Mouse (Mus musculus): ENCODE data around the gene Slc39a3. TPM values are rescaled to one million over a fixed set of nuclear protein-coding genes. Genes with fewer than 3 reads are reported as not detected.
"Not testable (repeated sequence)": the region's sequence is repeated elsewhere in the genome, so short reads cannot be mapped to it uniquely, and the experiment has no call there.

Slc39a3 gene
- polyA plus RNA-seq, 1 experiment from 2014 or later: 48.3 TPM

DNA sequence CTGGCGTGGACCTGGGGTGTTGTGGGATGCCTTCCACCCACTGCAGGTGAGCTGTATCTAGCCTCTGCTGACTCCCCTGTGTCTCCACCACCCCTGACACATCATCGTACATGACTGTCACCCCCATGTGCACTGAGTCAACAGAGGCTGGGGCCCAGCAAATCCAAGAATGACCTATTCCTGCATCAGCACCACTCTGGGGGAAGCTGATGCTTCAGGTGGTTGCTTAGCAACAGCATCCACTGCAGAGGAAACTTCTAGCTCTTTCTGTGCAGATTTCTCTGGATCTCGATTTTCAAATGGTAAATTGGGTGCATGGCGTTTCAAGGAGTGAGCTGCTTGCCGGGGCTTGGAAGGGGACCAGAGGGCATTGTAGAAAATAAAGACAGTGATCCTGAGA is 44.0 kb downstream of the Slc39a3 start:
- no peak for ATAC-seq
- WGBS: 49% methylated on average over 5 of the region's 5 CpGs

DNA sequence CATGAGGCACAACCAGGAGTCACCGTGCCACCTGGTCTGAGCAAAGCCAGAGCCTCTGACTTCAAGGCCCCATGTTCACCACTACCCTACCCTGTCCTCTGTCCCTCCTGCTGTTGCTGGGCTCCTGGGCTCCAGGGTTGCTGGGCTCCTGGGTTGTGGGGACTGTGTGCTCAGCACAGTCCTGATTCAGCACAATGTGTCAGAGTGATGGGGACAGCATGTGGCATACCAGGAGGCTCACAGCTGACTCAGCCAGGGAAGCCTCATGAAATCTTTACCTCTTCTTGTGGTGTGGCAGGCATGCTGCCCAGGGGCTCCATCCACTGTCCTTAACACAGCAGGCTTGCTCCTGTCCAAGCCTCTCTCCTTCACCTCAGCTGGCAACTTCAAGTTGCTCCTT is 45.3 kb downstream of the Slc39a3 start:
- H3K9ac ChIP-seq (ENCODE audit: low read depth, low read length): peak overlapping the region; percentile 17; the same call in 1 of the 2 replicates
- no peak overlapping the region for H3K27ac ChIP-seq (ENCODE audit: low read depth, low read length)
- no peak for ATAC-seq
- peaks cover 7% of the 10 kb centered on the region for H3K4me1 ChIP-seq (ENCODE audit: control insufficient read depth, insufficient read depth, low read depth, low read length)
- H3K36me3 ChIP-seq (ENCODE audit: control insufficient read depth, insufficient read depth, low read length): no peaks in the 10 kb centered on the region
- no peaks in the 10 kb centered on the region for H3K9me3 ChIP-seq (ENCODE audit: control insufficient read depth, low read length)
- no peak overlapping the region for H3K4me2 ChIP-seq (ENCODE audit: low read length)
- H3K4me3 ChIP-seq (ENCODE audit: low read length): no peak overlapping the region
- WGBS: 100% methylated on average over 1 of the region's 1 CpGs
- H3K27me3 ChIP-seq (replicated peaks; ENCODE audit: control insufficient read depth, insufficient read depth, low read length): peaks cover 8% of the 10 kb centered on the region

More for the DNA sequence above, 44.0 kb downstream of the Slc39a3 start:
- Histone ChIP-seq H3K4me2 (ENCODE audit: low read length) (no peak overlapping the region), H3K9me3 (ENCODE audit: control insufficient read depth, low read length) (no peaks in the 10 kb centered on the region), H3K27ac (ENCODE audit: low read depth, low read length) (no peak overlapping the region), H3K27me3 (replicated peaks; ENCODE audit: control insufficient read depth, insufficient read depth, low read length) (peaks cover 5% of the 10 kb centered on the region), H3K36me3 (ENCODE audit: control insufficient read depth, insufficient read depth, low read length) (no peaks in the 10 kb centered on the region), H3K4me1 (ENCODE audit: control insufficient read depth, insufficient read depth, low read depth, low read length) (peaks cover 5% of the 10 kb centered on the region), H3K9ac (ENCODE audit: low read depth, low read length) (no peak overlapping the region; the same call in 1 of the 2 replicates), H3K4me3 (ENCODE audit: low read length) (no peak overlapping the region)

- WGBS: 7% methylated on average over 3 of the region's 3 CpGs
- H3K27me3 ChIP-seq (replicated peaks; ENCODE audit: control insufficient read depth, insufficient read depth, low read length): peaks cover 11% of the 10 kb centered on the region
- H3K27ac ChIP-seq (ENCODE audit: low read depth, low read length): no peak overlapping the region
- H3K9ac ChIP-seq (ENCODE audit: low read depth, low read length): no peak overlapping the region
- H3K9me3 ChIP-seq (ENCODE audit: control insufficient read depth, low read length): no peaks in the 10 kb centered on the region
- peaks cover 7% of the 10 kb centered on the region for H3K4me1 ChIP-seq (ENCODE audit: control insufficient read depth, insufficient read depth, low read depth, low read length)
- no peak for ATAC-seq
- no peak overlapping the region for H3K4me2 ChIP-seq (ENCODE audit: low read length)
- no peak overlapping the region for H3K4me3 ChIP-seq (ENCODE audit: low read length)
- no peaks in the 10 kb centered on the region for H3K36me3 ChIP-seq (ENCODE audit: control insufficient read depth, insufficient read depth, low read length)
Measured at GRCm38 (mm10) chr10:80991007-80991406, 46.2 kb downstream of the Slc39a3 start.

GRCm38 (mm10) chr10:80990406-80990805 is 46.8 kb downstream of the Slc39a3 start:
- Histone ChIP-seq H3K4me1 (ENCODE audit: control insufficient read depth, insufficient read depth, low read depth, low read length) (peaks cover 12% of the 10 kb centered on the region), H3K27ac (ENCODE audit: low read depth, low read length) (no peak overlapping the region), H3K4me2 (ENCODE audit: low read length) (no peak overlapping the region), H3K27me3 (replicated peaks; ENCODE audit: control insufficient read depth, insufficient read depth, low read length) (peaks cover 15% of the 10 kb centered on the region), H3K4me3 (ENCODE audit: low read length) (no peak overlapping the region), H3K9me3 (ENCODE audit: control insufficient read depth, low read length) (no peaks in the 10 kb centered on the region), H3K36me3 (ENCODE audit: control insufficient read depth, insufficient read depth, low read length) (no peaks in the 10 kb centered on the region), H3K9ac (ENCODE audit: low read depth, low read length) (no peak overlapping the region)
- ATAC-seq: no peak
- 68% methylated on average over 7 of the region's 7 CpGs for WGBS

- H3K4me2 ChIP-seq (ENCODE audit: low read length); H3K9me3 ChIP-seq (ENCODE audit: control insufficient read depth, low read length); H3K36me3 ChIP-seq (ENCODE audit: control insufficient read depth, insufficient read depth, low read length); H3K9ac ChIP-seq (ENCODE audit: low read depth, low read length); H3K4me3 ChIP-seq (ENCODE audit: low read length); H3K27ac ChIP-seq (ENCODE audit: low read depth, low read length); ATAC-seq: not testable (repeated sequence)
- Histone ChIP-seq H3K27me3 (replicated peaks; ENCODE audit: control insufficient read depth, insufficient read depth, low read length) (peaks cover 19% of the 10 kb centered on the region), H3K4me1 (ENCODE audit: control insufficient read depth, insufficient read depth, low read depth, low read length) (peaks cover 12% of the 10 kb centered on the region)
- 65% methylated on average over 4 of the region's 4 CpGs for WGBS
Measured at GRCm38 (mm10) chr10:80989854-80990253, 47.4 kb downstream of the Slc39a3 start.

GRCm38 (mm10) chr10:80989446-80989845 is 47.8 kb downstream of the Slc39a3 start:
- WGBS: 68% methylated on average over 6 of the region's 6 CpGs
- no peak for ATAC-seq

DNA sequence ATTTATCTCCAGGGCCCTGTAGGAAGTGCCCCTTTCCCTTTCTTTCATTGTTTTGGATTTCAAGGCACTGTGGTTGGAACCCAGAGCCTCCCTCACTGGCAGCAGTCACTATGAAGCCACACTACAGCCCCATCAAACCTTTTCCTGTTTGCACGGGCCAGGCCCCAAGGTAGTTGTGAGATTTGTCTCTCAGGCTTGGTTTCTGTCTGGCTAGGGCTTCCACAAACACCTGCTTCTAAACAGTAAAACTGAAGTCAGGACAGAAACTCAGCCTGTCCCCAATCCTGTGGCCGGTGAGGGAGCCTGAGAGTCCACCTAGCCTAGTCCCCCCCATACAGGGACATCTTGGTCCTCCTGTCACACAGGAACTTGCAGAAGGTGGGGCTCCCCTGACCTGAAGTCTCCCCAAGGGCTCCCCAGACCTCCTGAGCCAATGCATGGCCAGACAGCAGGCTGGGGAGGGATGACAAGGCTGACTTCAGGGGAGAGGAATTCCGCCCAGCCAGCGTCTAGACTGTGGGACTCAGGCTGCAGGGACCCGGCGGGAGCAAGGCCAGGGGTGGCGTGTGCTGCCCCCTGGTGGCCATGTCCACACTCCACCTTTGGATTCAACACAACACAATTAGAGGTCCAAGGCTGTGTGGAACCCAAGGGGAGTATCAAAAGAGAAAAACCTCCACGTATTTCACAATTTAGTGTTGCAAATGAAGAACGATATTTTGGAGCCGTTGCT is 49.4 kb downstream of the Slc39a3 start:
- Histone ChIP-seq H3K4me3 (ENCODE audit: low read length) (no peak overlapping the region), H3K4me1 (ENCODE audit: control insufficient read depth, insufficient read depth, low read depth, low read length) (peaks cover 7% of the 10 kb centered on the region), H3K9ac (ENCODE audit: low read depth, low read length) (no peak overlapping the region), H3K4me2 (ENCODE audit: low read length) (no peak overlapping the region), H3K27me3 (replicated peaks; ENCODE audit: control insufficient read depth, insufficient read depth, low read length) (peaks cover 21% of the 10 kb centered on the region), H3K27ac (ENCODE audit: low read depth, low read length) (no peak overlapping the region), H3K36me3 (ENCODE audit: control insufficient read depth, insufficient read depth, low read length) (no peaks in the 10 kb centered on the region), H3K9me3 (ENCODE audit: control insufficient read depth, low read length) (no peaks in the 10 kb centered on the region)
- WGBS: 10% methylated on average over 10 of the region's 10 CpGs
- ATAC-seq: peak; percentile 80

More at GRCm38 (mm10) chr10:80989446-80989845, 47.8 kb downstream of the Slc39a3 start:
- no peaks in the 10 kb centered on the region for H3K36me3 ChIP-seq (ENCODE audit: control insufficient read depth, insufficient read depth, low read length)
- H3K4me1 ChIP-seq (ENCODE audit: control insufficient read depth, insufficient read depth, low read depth, low read length): peaks cover 12% of the 10 kb centered on the region
- H3K9me3 ChIP-seq (ENCODE audit: control insufficient read depth, low read length): no peaks in the 10 kb centered on the region
- H3K4me3 ChIP-seq (ENCODE audit: low read length): no peak overlapping the region
- no peak overlapping the region for H3K27ac ChIP-seq (ENCODE audit: low read depth, low read length)
- H3K27me3 ChIP-seq (replicated peaks; ENCODE audit: control insufficient read depth, insufficient read depth, low read length): peaks cover 19% of the 10 kb centered on the region
- H3K9ac ChIP-seq (ENCODE audit: low read depth, low read length): no peak overlapping the region
- no peak overlapping the region for H3K4me2 ChIP-seq (ENCODE audit: low read length)

DNA sequence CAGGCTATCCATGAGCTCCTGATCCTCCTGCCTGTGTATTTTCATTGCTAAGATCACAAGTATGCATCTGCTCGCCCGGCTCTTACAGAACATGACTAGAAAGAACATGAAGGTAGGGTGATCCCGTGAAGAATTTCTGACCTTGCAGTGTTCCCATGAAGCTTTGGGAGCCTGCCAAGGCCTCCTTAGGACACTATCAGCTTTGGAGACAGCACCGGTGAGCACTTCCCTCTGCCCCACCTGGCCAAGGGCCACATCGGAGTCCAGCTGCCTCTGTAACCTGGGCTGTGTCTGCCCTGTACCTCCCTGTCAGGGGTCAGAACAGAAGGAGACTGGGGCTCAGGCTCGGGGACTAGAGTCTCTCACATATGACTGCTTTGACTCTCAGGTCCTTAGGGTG is 50.5 kb downstream of the Slc39a3 start:
- Histone ChIP-seq H3K27ac (ENCODE audit: low read depth, low read length) (no peak overlapping the region), H3K9me3 (ENCODE audit: control insufficient read depth, low read length) (no peaks in the 10 kb centered on the region), H3K4me2 (ENCODE audit: low read length) (no peak overlapping the region), H3K9ac (ENCODE audit: low read depth, low read length) (no peak overlapping the region), H3K4me3 (ENCODE audit: low read length) (no peak overlapping the region), H3K27me3 (replicated peaks; ENCODE audit: control insufficient read depth, insufficient read depth, low read length) (peaks cover 20% of the 10 kb centered on the region), H3K4me1 (ENCODE audit: control insufficient read depth, insufficient read depth, low read depth, low read length) (peaks cover 7% of the 10 kb centered on the region), H3K36me3 (ENCODE audit: control insufficient read depth, insufficient read depth, low read length) (no peaks in the 10 kb centered on the region)
- WGBS: 73% methylated on average over 6 of the region's 6 CpGs
- no peak for ATAC-seq

DNA sequence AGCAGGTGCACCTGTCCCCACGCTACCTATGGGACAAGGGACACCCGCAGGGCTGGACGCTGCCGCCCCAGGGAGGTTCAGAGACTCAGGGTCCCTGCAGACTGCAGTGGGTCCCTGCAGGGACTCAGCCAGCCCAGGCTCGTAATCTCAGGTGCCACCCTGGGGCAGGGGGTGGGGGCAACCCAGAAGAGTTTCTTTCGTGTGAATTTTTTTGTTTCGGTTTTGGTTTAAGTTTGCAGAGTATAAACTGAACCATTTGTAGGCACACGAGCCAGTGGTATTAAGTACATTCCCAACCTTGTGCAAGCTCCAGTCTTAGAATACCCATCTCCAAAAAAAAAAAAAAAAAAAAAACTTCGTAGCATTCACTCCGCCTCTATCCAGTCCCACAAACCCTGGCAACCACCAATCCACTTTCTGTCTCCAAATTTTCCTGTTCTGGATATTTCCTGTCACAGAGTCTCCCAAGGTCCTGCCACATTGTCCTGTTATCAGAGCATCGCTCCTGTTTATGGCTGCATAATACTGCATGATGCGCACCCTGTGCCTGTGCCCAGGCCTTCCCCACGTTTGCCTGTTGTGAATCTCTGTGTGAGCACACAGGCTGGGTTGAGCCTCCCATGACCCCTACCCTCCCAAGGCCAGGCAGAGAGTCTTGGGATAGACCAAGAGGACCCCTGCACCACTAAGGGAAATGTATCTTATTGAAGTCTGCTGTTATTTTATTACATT is 51.1 kb downstream of the Slc39a3 start:
- no peaks in the 10 kb centered on the region for H3K9me3 ChIP-seq (ENCODE audit: control insufficient read depth, low read length)
- H3K4me3 ChIP-seq (ENCODE audit: low read length): peak overlapping the region; percentile 31
- H3K4me2 ChIP-seq (ENCODE audit: low read length): peak overlapping the region; percentile 58
- peaks cover 19% of the 10 kb centered on the region for H3K27me3 ChIP-seq (replicated peaks; ENCODE audit: control insufficient read depth, insufficient read depth, low read length)
- 42% methylated on average over 13 of the region's 13 CpGs for WGBS
- H3K4me1 ChIP-seq (ENCODE audit: control insufficient read depth, insufficient read depth, low read depth, low read length): peaks cover 7% of the 10 kb centered on the region
- H3K9ac ChIP-seq (ENCODE audit: low read depth, low read length): peak overlapping the region; percentile 52
- ATAC-seq: no peak
- H3K27ac ChIP-seq (ENCODE audit: low read depth, low read length): no peak overlapping the region
- H3K36me3 ChIP-seq (ENCODE audit: control insufficient read depth, insufficient read depth, low read length): no peaks in the 10 kb centered on the region
